Mouse (Mus musculus) hindbrain, embryonic 12.5 days (tissue): ENCODE data around the gene Epas1. TPM values are rescaled to one million over a fixed set of nuclear protein-coding genes. Genes with fewer than 3 reads are reported as not detected.

Source experiments
- ATAC-seq: fragments of 200-750 bp; cut with Nextera tagmentation; 2 replicates; pipeline ENCODE4 v1.8.0; 2017; ENCODE audit warnings: moderate TSS enrichment; ENCODE audit not compliant: low FRiP score
- H3K27ac ChIP-seq: fragments of 300-500 bp; sonication (generic); 2 replicates; pipeline ENCODE4 v1.5.1; 2016; ENCODE audit warnings: mild to moderate bottlenecking
- H3K27me3 ChIP-seq: fragments of 300-500 bp; sonication (generic); 2 replicates; pipeline ENCODE4 v1.6.1; 2016; ENCODE audit warnings: mild to moderate bottlenecking
- H3K36me3 ChIP-seq: fragments of 300-500 bp; sonication (generic); 2 replicates; pipeline ENCODE4 v1.6.1; 2016; ENCODE audit warnings: mild to moderate bottlenecking
- H3K4me1 ChIP-seq: fragments of 300-500 bp; sonication (generic); 2 replicates; pipeline ENCODE4 v1.6.1; 2016
- H3K4me2 ChIP-seq: fragments of 300-500 bp; sonication (generic); replicated peaks from 2 replicates; pipeline ENCODE4 v1.6.1; 2016; ENCODE audit warnings: mild to moderate bottlenecking
- H3K4me3 ChIP-seq: fragments of 300-500 bp; sonication (generic); 2 replicates; pipeline ENCODE4 v1.5.1; 2016; ENCODE audit warnings: mild to moderate bottlenecking
- H3K9ac ChIP-seq: fragments of 300-500 bp; sonication (generic); 2 replicates; pipeline ENCODE4 v1.6.1; 2016; ENCODE audit warnings: mild to moderate bottlenecking, moderate library complexity
- H3K9me3 ChIP-seq: fragments of 300-500 bp; sonication (generic); replicated peaks from 2 replicates; pipeline ENCODE4 v1.6.1; 2016; ENCODE audit warnings: mild to moderate bottlenecking
- WGBS: fragments of 180-500 bp; shearing (Covaris S2); methylation state at CpG from one replicate; pipeline ENCODE4 v1.1.7; 2016; 5-methylcytosine and 5-hydroxymethylcytosine counted together
- polyA plus RNA-seq: library from polyadenylated mRNA; unstranded; fragments of >200 nt; fragmentation: Nextera tagmentation; extraction: Ambion mirVana; gene quantifications from 2 replicates; pipeline ENCODE4 v1.2.1, GENCODE M21; 2016

Epas1 gene
- polyA plus RNA-seq, 1 experiment from 2014 or later = 4.0 TPM

DNA sequence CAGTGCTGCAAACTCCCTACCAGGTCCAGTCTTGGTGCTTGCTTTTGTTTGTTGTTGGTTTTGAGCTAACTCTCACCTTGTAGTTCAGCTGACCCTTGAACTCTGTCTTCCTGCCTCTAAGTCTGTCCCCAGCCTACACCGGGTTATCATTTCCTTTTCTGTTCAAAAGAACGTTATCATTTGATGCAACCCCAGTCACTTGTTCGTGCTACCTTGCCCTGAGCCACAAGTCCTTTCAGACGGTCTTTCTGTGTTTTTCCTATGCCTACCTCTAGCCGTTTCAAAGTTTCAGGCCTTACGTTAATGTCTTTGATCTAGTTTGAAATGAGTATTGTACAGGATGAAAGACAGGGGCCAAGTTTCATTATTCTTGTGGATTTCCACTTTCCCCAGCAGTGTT, 119.1 kb downstream of the Epas1 start:
- H3K4me2 ChIP-seq = no peak overlapping the region
- no peak overlapping the region for H3K9ac ChIP-seq
- no peaks in the 10 kb centered on the region for H3K36me3 ChIP-seq
- H3K27ac ChIP-seq = no peak overlapping the region
- no peak for ATAC-seq
- no peak overlapping the region for H3K4me3 ChIP-seq
- H3K9me3 ChIP-seq = no peaks in the 10 kb centered on the region
- H3K4me1 ChIP-seq = no peaks in the 10 kb centered on the region
- peaks cover 8% of the 10 kb centered on the region for H3K27me3 ChIP-seq
- 80% methylated on average over 6 of the region's 6 CpGs for WGBS

DNA sequence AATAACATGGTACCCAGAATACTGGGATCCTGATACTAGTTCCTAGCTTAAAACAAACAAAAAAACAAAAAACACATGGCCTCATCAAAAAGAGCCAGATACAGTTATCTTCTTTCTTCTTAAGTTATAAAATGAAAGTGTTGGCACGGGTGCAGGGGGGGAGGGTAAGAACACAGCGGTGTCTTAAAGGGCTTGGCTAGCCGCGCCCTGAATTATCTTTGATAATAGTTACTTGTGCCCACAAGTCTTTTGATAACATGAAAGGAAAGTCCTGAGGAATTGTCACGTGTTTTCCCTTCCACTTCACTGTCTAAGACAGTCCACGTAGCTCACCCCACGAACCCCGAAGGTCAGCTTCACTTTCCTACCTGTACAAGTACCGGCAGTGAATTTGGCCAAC, 123.4 kb downstream of the Epas1 start:
- no peak for ATAC-seq
- Histone ChIP-seq H3K36me3 (no peaks in the 10 kb centered on the region), H3K27ac (no peak overlapping the region), H3K4me1 (peaks cover 4% of the 10 kb centered on the region; the same call in 1 of the 2 replicates), H3K9ac (no peak overlapping the region), H3K4me3 (no peak overlapping the region), H3K4me2 (no peak overlapping the region), H3K9me3 (no peaks in the 10 kb centered on the region), H3K27me3 (peaks cover 10% of the 10 kb centered on the region)
- 92% methylated on average over 9 of the region's 9 CpGs for WGBS

DNA sequence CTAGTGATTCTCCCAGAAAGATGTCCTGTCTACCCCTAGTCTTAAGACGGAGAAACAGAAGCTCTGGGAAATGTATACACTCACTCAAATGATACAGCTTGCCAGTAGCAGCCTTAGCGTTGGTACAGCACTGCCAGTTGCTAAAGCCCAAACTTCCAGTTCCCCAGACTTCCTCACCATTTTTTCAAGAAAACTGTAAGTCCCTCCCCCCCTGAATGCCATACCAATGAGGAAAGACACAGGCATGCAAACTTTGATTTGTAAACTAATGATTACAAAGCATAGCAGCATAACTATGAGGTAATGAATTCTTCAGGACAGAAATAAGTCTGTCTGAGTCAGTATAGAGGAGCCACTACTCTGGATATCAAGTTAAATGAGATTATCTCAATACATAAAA, 124.2 kb downstream of the Epas1 start:
- H3K27me3 ChIP-seq = peaks cover 10% of the 10 kb centered on the region
- H3K4me1 ChIP-seq = peaks cover 4% of the 10 kb centered on the region; the same call in 1 of the 2 replicates

DNA sequence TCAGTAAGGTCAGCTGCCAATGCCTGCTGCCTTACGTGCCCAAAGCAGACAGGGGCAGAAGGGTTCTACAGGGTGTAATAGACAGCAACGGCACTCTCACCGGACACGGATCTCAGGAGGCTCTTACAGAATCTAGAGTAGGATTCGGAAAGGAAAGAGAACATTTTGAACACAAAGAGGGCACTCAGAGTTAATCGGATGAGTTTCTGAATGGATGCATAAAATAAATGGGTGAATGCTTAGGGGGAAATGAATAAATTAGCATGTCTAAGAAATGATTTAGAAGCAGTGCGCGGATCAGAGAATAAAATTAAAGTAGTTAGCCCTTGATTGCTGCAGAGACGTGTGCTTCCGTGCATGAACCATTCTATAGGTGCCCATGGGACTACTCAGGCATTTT, 126.6 kb downstream of the Epas1 start:
- 56% methylated on average over 10 of the region's 10 CpGs for WGBS
- Histone ChIP-seq H3K27me3 (peaks cover 9% of the 10 kb centered on the region), H3K27ac (no peak overlapping the region), H3K9me3 (no peaks in the 10 kb centered on the region), H3K4me1 (peaks cover 4% of the 10 kb centered on the region; the same call in 1 of the 2 replicates), H3K36me3 (no peaks in the 10 kb centered on the region), H3K4me2 (no peak overlapping the region), H3K4me3 (no peak overlapping the region), H3K9ac (no peak overlapping the region)
- ATAC-seq = no peak

More for the DNA sequence above, 124.2 kb downstream of the Epas1 start:
- Histone ChIP-seq H3K9me3 (no peaks in the 10 kb centered on the region), H3K27ac (no peak overlapping the region), H3K4me3 (no peak overlapping the region), H3K36me3 (no peaks in the 10 kb centered on the region), H3K9ac (no peak overlapping the region), H3K4me2 (no peak overlapping the region)
- WGBS = 82% methylated on average over 2 of the region's 2 CpGs
- no peak for ATAC-seq

DNA sequence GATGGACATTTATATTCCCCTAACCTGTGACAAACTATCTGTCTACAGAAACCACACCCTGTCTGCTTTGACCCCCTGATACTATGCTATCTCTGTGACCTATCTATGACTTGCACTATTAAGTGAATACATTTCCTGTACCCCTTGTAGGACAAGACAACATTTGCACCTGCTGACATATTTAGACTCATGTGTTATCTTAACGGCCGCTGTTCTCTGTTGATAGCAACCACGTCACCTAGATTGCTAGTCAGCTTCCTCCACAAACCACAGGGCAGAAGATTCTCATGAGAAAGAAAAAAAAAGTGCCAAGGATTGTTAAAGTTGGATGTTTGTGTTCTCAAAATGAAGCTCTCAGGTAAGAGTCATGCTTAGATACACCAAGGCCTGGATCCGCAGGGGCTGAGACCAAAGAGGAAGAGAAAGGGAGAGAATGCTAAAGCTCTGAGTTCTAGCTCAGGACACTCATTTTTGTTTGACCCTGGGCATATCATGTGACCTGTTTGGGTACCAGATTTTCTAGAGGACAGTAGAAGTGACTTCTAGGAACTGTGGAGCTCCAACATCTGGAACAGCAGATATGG, 127.1 kb downstream of the Epas1 start:
- Histone ChIP-seq H3K4me3 (no peak overlapping the region), H3K9me3 (no peaks in the 10 kb centered on the region), H3K27me3 (peaks cover 9% of the 10 kb centered on the region), H3K36me3 (no peaks in the 10 kb centered on the region), H3K4me1 (peaks cover 4% of the 10 kb centered on the region; the same call in 1 of the 2 replicates), H3K4me2 (no peak overlapping the region), H3K27ac (no peak overlapping the region), H3K9ac (no peak overlapping the region)
- WGBS = 85% methylated on average over 4 of the region's 4 CpGs
- ATAC-seq = no peak

Other genes starting within 250 kb of the Epas1 start
- 0.30 and 0.50 TPM in 2 replicates for gene Gm10309, start 248.5 kb upstream of the Epas1 start, polyA plus RNA-seq
- not detected in 2 replicates for gene Tmem247, start 163.6 kb downstream of the Epas1 start, polyA plus RNA-seq
- gene Atp6v1e2, start 194.2 kb downstream of the Epas1 start, polyA plus RNA-seq = not detected in 2 replicates
- gene Rhoq, start 209.4 kb downstream of the Epas1 start, polyA plus RNA-seq = 16.3 and 19.2 TPM in 2 replicates